Mouse (Mus musculus) hindbrain, embryonic 14.5 days (tissue): ENCODE results near the gene Gm3278. TPM values are rescaled to one million over a fixed set of nuclear protein-coding genes. Genes with fewer than 3 reads are reported as not detected.
"Not testable (repeated sequence)": the region's sequence is repeated elsewhere in the genome, so short reads cannot be mapped to it uniquely, and the experiment has no call there.

ENCODE experiments used
- ATAC-seq: fragments of 200-750 bp; cut with Nextera tagmentation; 2 replicates; pipeline ENCODE4 v1.8.0; 2017; ENCODE audit warnings: moderate number of reproducible peaks, mild to moderate bottlenecking, moderate TSS enrichment, moderate library complexity; ENCODE audit not compliant: low FRiP score
- DNase-seq: peaks from one replicate; pipeline ENCODE4 v3.0.0-alpha.2; 2015; ENCODE audit warnings: low spot score
- H3K27ac ChIP-seq: fragments of 300-500 bp; sonication (generic); 2 replicates; pipeline ENCODE4 v1.5.1; 2014; ENCODE audit warnings: mild to moderate bottlenecking, moderate library complexity
- H3K27me3 ChIP-seq: fragments of 300-500 bp; sonication (generic); 2 replicates; pipeline ENCODE4 v1.6.1; 2014; ENCODE audit warnings: mild to moderate bottlenecking, low read length, mixed read lengths; ENCODE audit not compliant: control insufficient read depth, insufficient read depth
- H3K36me3 ChIP-seq: fragments of 300-500 bp; sonication (generic); replicated peaks from 2 replicates; pipeline ENCODE4 v1.6.1; 2014; ENCODE audit not compliant: control insufficient read depth, insufficient read depth
- H3K4me1 ChIP-seq: fragments of 300-500 bp; sonication (generic); replicated peaks from 2 replicates; pipeline ENCODE4 v1.6.1; 2014; ENCODE audit warnings: antibody characterized with exemption, low read length, mixed read lengths; ENCODE audit not compliant: control insufficient read depth, insufficient read depth
- H3K4me2 ChIP-seq: fragments of 300-500 bp; sonication (generic); replicated peaks from 2 replicates; pipeline ENCODE4 v1.6.1; 2014; ENCODE audit warnings: mild to moderate bottlenecking, moderate library complexity
- H3K4me3 ChIP-seq: fragments of 300-500 bp; sonication (generic); replicated peaks from 2 replicates; pipeline ENCODE4 v1.5.1; 2014; ENCODE audit warnings: mild to moderate bottlenecking, low read length
- H3K9ac ChIP-seq: fragments of 300-500 bp; sonication (generic); 2 replicates; pipeline ENCODE4 v1.6.1; 2014
- H3K9me3 ChIP-seq: fragments of 300-500 bp; sonication (generic); 2 replicates; pipeline ENCODE4 v1.6.1; 2016; ENCODE audit warnings: low read length; ENCODE audit not compliant: control insufficient read depth
- WGBS: fragments of 180-500 bp; shearing (Covaris S2); extraction: QIAGEN DNeasy Blood & Tissue Kit; methylation state at CpG from one replicate; pipeline ENCODE4 v1.1.7; 2014; 5-methylcytosine and 5-hydroxymethylcytosine counted together
- polyA plus RNA-seq: library from polyadenylated mRNA; unstranded; fragments of >200 nt; fragmentation: Nextera tagmentation; extraction: Ambion mirVana; gene quantifications from 2 replicates; pipeline ENCODE4 v1.2.1, GENCODE M21; 2014

Gene Gm3278
- not detected in 2 replicates for polyA plus RNA-seq

GRCm38 (mm10) chr14:4892116-4892515, at the start of gene Gm3278:
Gene Gm3278 (plus strand): TSS chr14:4892416.
- H3K36me3 ChIP-seq, H3K9me3 ChIP-seq, H3K27ac ChIP-seq, H3K4me3 ChIP-seq, H3K4me2 ChIP-seq, H3K4me1 ChIP-seq, DNase-seq, ATAC-seq, H3K9ac ChIP-seq, H3K27me3 ChIP-seq: not testable (repeated sequence)
- WGBS, result 86% methylated on average over 1 of the region's 3 CpGs

GRCm38 (mm10) chr14:4855299-4855980, 36.8 kb upstream of the Gm3278 start, which contains the start of gene Gm3264:
Gene Gm3264 (plus strand): TSS chr14:4855576.
- peak within 1 kb of the TSS; percentile 35 for H3K4me3 ChIP-seq
- H3K36me3 ChIP-seq, H3K27me3 ChIP-seq, ATAC-seq, H3K9me3 ChIP-seq, H3K4me1 ChIP-seq: not testable (repeated sequence)
- H3K27ac ChIP-seq, result 0 out of 2 replicates have a peak within 1 kb of the TSS, but pooled peaks have one; percentile 32
- DNase-seq, result peak; percentile 15
- H3K9ac ChIP-seq, result peak within 1 kb of the TSS; percentile 67
- WGBS, result 5% methylated on average over 20 of the region's 59 CpGs
- peak within 1 kb of the TSS; percentile 52 for H3K4me2 ChIP-seq

Other genes starting within 250 kb of the Gm3278 start
- gene Gm3239, start 228.2 kb upstream of the Gm3278 start, polyA plus RNA-seq, result 1.2 and 1.9 TPM in 2 replicates
- not detected in 2 replicates for gene Gm7876, start 183.2 kb upstream of the Gm3278 start, polyA plus RNA-seq
- 4.3 and 4.9 TPM in 2 replicates for gene Gm3252, start 165.6 kb upstream of the Gm3278 start, polyA plus RNA-seq
- not detected in 2 replicates for gene Gm9602, start 116.1 kb upstream of the Gm3278 start, polyA plus RNA-seq
- not detected in 2 replicates for gene Gm3269, start 54.3 kb upstream of the Gm3278 start, polyA plus RNA-seq
- 3.5 and 5.5 TPM in 2 replicates for gene Gm3264, start 36.8 kb upstream of the Gm3278 start, polyA plus RNA-seq
- gene Gm8297, start 91.5 kb downstream of the Gm3278 start, polyA plus RNA-seq, result not detected in 2 replicates
- gene Gm3298, start 123.5 kb downstream of the Gm3278 start, polyA plus RNA-seq, result not detected in 2 replicates
- not detected in 2 replicates for gene 4930555G01Rik, start 158.2 kb downstream of the Gm3278 start, polyA plus RNA-seq
- 13.2 and 16.1 TPM in 2 replicates for gene Gm8281, start 178.6 kb downstream of the Gm3278 start, polyA plus RNA-seq
- not detected in 2 replicates for gene Gm8279, start 239.1 kb downstream of the Gm3278 start, polyA plus RNA-seq